Mouse (Mus musculus): ENCODE measurements around the gene Rsph3b.
"Not testable (repeated sequence)": the region's sequence is repeated elsewhere in the genome, so short reads cannot be mapped to it uniquely, and the experiment has no call there.

Gene Rsph3b

DNA sequence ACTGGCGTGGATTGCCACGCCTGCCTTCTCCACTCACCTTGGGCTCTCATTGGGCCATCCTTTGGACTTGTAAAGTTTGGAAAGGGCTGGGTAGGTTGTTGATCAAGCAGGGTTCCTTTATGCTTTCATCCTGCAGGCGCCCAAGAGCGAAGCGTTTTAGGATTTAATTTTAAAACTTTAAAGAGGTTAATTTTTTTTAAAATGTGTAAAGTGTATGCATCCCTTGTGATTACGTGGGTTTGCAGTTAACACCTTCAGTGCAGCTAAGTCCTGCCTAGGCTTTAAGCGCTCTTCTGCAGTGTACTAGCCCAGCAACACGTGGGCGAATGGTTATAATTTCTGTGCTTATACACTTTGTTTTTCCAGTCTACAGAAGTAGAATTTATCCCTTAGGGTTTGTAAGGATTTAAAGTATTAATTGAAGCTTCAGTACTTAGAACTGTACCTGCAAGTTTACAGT lies 317 bp upstream of the Rsph3b start:
- not testable (repeated sequence) for DNase-seq

- not testable (repeated sequence) for DNase-seq
Measured at GRCm38 (mm10) chr17:6947637-6947983, 872 bp downstream of the Rsph3b start.

DNA sequence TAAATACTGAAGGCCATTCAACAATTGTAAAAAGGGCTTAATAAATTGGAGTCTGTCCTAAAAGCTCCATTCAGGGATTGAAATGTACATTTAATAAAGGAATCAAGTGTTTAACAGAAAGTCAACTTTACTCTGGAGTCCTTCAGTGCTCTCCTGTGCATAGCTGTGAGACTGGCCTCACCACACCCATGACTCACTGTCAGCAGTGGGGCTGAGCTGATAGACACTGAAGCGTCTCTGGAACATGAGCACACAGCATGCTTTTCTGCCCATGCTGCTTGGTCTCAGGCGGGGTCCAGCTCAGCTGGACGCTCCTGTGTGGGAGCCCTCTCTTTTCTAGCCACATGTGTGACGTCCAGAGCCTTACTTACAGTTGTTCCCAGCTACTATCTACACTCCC lies 5.9 kb downstream of the Rsph3b start:
- DNase-seq, result not testable (repeated sequence)

- DNase-seq, result not testable (repeated sequence)
Measured at GRCm38 (mm10) chr17:6931625-6932024, 16.9 kb downstream of the Rsph3b start.

GRCm38 (mm10) chr17:6920351-6920894 lies 28.1 kb downstream of the Rsph3b start:
- DNase-seq, result not testable (repeated sequence)

DNA sequence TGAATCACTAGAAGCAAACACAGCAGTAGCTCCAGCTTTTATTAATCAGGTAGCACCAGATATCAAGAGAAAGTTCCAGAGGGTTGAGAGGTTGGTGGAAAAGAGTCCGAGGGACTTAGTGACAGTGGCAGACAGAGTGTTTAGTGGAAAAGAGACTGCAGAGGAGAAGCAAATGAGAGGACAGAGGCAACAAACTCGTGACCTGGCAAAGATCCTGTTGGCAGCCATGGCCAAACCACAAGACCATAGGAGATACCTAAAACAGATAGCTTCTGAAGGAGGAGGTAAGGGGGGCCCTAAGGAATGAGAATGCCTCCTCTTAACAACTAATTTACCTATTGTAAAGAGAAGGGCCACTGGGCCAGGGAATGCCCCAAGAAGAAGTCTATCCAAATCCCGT lies 29.1 kb downstream of the Rsph3b start:
- not testable (repeated sequence) for DNase-seq

DNA sequence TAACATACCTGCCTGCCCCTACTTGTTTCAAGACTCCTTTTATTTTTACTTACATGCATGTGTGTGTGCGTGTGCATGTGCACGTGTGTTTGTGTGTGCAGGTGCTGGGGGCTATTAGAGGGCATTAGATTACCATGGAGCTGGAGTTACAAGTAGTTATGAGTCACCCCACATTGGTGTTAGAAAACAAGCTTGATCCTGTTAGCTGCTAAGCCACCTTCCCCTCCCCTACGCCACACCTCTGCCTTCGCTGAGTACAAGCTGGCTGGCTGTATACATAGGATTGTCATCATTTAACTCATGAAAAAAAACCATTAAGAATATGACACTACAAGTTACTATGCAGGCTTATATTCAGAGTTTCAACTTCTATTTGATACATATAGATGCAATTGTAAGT lies 33.2 kb downstream of the Rsph3b start:
- not testable (repeated sequence) for DNase-seq

DNA sequence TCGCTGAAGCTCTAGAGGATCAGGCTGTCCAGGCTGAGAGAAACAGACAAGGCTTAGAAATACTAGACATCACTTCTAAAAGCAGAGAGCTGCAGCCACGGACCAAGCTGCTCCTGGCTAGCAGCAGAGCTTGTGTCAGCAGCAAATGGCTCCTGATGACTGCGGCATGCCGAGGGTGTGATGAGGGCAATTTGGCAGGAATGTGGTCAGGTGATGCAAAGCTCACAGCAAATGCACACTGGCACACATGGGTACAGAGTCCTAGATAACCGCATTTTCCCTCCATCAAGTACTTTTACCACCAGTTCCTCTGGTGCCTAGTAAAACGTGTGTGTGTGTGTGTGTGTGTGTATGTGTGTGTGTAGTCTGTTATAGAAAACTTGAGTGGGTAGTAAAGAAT lies 34.4 kb downstream of the Rsph3b start:
- not testable (repeated sequence) for DNase-seq

DNA sequence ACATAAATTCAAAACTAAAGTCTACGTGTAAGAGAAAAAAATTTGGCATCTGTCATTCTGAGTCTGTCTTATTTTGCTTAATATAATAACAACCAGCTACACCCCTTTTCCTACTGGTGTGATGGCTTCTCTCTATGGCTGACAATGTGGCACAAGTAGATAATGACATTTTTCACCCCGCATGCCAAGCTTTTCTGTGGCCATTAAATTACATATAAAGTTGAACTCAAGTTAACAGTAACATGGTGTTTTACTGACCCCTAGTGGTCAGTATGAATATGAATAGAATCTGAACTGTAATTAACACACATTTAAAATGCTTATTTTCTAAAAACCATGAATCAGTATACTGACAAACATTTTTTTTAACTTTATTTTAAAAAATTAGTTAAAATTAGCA lies 48.1 kb downstream of the Rsph3b start:
- not testable (repeated sequence) for DNase-seq

DNA sequence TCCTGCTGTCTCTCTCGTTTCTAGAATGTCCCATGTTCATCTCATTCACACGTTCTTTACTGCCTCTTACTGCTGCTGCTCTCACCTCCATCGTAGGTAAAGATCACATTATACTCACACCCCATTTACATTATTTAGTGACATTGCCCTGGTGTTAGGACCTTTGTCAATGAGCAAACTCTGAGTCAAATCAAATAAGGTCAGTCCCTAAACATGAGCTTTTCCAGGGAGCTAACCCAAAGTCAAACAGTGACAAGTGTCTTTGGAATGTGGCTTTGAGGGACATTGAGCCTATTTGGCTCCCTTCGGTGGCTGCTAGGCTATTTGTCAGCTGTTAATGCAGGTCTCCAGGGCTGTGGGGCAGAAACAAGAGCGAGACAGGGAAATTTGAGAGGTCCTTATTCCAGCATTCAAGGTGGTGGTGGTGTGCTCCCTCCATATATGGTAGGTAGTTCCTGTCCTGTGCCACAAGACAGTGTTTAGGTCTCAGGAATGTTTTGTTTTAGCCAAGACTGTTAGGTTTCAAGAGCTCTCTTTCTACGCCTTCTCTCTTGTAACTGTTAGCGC lies 50.4 kb downstream of the Rsph3b start:
- DNase-seq, result not testable (repeated sequence)

DNA sequence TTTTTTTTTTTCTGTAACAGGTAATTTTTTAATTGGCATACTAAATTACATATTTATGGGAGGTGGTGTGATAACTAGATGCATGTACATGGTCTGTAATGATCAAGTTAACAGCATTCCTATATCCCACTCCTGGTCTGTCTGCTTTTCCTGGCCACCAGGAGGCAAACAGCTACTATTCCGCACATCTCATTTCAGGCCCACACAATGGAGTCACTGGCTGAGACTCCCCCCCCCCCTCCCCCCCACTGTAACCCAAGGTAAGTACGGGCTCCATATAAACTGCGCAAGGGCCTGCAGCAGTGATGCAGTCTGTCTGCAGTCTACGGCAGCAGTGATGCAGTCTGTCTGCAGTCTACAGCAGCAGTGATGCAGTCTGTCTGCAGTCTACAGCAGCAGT lies 51.7 kb downstream of the Rsph3b start:
- no peak for DNase-seq

- DNase-seq, result no peak
Measured at GRCm38 (mm10) chr17:6893332-6893731, 55.1 kb downstream of the Rsph3b start.

DNA sequence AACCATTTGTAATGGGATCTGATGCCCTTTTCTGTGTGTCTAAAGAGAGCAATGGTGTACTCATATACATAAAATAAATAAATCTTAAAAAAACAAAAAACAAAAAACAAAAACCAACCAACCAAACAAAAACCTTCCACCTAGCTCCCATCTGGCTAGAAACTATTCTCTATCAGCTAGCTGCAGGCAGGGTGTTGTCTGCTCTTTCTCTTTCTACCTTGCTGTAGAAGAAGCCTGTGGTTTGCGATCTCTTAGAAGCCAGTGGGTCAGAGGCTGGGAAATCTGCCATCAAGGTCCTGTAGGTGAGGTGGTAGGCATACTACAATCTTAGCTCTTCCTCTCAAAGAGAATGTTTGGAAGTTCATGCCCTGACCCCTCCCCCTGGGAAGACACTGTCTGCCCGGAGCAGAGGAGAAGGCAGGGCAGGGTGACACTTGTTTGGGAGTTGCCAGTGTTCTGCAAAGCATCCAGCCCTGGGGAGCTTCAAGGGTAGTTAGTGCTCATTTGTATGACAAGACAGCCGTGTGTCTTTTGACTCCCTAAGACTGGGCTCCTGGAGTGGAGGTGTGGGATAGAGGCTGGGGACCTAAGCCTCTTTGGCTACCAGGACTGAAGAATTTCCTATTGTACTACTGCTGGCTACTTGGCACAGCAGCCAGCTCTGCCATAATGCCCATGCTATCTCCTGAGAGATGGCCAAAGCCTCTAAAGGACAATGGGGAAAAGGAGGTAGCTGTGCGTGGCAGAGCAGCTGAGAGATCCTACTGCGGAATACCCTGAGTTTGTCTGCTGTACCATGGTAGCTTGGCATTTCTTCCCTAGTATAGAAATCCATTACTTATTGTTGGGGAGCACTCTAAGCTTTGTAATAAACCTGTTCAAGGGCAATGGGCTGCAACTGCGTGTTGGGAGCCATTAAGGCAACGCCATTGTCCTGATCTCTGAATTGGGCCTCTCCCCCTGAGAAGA lies 56.2 kb downstream of the Rsph3b start:
- DNase-seq, result no peak

DNA sequence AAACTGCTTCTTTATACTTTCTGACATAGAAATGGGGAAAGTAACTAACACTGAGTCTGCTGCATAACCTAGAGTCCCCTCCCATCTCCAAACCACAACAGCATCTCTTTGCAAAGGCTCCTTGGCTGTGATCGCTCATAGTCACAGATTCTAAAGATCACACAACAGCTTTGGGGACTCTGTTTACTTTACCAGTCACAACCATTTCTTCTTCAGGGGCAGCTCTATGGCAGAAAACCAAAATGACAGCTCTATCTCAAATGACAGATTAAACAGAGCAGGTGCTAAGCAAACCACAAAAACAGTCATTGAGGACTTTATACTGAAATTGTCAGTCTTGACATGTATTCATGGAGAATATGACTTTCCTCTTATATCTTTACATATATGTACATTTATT lies 62.0 kb downstream of the Rsph3b start:
- peak; percentile 27 for DNase-seq

GRCm38 (mm10) chr17:6884531-6884930 lies 64.0 kb downstream of the Rsph3b start:
- DNase-seq, result no peak

GRCm38 (mm10) chr17:6881306-6881705 lies 67.2 kb downstream of the Rsph3b start:
- DNase-seq, result no peak

DNA sequence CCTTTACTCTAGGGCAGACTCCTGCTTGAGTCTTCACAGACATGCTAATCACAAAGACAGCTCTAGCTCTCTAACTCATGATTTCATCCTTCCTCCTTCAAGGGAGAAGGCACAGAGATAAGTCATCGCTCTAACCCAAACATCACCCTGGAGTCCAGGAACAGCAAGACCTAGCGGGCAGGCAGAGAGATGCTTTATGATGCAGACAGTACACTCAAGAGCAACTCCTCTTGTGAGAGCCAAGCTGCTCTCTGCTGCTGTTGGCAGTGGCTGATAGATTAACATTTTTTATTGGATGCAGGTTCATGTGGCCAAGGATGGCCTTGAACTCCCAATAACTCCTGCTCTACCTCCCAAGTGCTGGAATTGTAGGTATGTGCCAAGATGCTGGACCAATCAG lies 77.1 kb downstream of the Rsph3b start:
- DNase-seq, result no peak

DNA sequence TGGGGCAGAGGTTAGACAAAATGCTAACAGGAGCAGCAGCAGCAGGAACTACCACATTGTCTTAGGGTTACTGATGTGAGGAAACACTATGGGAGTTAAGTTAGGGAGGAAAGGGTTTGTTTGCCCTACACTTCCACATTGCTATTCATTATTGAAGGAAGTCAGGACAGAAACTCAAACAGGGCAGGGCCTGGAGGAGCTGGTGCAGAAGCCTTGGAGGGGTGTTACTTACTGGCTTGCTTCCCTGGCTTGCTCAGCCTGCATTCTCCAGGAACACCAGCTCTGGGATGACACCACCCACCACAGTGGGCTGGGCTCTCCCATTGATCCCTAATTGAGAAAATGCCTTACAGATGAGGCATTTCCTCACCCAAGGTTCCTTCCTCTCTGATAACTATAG lies 79.7 kb downstream of the Rsph3b start:
- no peak for DNase-seq

DNA sequence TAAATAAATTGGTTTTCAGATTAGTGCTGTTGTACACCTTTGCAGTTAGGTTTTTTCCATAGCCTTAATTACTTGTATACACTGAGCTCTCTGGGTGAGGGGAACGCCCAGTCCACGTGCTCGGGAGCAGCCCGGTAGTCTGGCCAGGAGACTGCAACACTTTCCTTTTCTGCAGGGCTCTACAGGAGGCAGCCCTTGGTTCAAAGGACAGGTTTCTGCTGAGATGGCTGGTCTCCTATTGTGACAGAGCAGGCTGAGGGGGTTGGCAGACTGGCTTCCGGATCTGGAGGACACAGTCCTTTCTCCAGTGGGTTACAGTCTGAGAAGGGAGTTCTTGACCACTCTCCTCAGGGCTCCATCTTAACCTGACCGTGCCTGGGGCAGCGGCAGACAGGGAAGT lies 80.7 kb downstream of the Rsph3b start:
- no peak for DNase-seq

- DNase-seq, result no peak
Measured at GRCm38 (mm10) chr17:6866576-6866975, 81.9 kb downstream of the Rsph3b start.

GRCm38 (mm10) chr17:6865580-6865979 lies 82.9 kb downstream of the Rsph3b start:
- no peak for DNase-seq

DNA sequence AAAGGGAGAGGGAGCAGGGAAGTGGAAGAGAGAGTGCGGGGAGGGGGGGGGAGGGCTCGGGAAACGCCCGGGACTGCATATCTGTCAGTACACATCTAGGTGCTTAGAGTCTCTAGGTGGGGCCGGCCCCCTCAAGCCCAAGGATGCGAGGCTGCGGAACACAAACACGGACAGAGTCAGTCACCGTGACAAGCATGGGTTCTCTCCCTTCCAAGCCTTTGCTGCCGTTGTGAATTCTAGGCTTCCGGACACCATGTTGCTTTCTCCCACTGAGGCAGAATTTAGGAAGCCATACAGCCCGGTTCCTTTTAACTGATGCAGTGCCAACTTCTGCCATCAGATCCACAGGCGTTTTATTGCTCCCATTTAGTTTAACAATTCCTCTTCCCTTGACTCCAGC lies 83.6 kb downstream of the Rsph3b start:
- no peak for DNase-seq

- no peak for DNase-seq
Measured at GRCm38 (mm10) chr17:6863521-6863920, 85.0 kb downstream of the Rsph3b start.
